In the genomic region with DNA sequence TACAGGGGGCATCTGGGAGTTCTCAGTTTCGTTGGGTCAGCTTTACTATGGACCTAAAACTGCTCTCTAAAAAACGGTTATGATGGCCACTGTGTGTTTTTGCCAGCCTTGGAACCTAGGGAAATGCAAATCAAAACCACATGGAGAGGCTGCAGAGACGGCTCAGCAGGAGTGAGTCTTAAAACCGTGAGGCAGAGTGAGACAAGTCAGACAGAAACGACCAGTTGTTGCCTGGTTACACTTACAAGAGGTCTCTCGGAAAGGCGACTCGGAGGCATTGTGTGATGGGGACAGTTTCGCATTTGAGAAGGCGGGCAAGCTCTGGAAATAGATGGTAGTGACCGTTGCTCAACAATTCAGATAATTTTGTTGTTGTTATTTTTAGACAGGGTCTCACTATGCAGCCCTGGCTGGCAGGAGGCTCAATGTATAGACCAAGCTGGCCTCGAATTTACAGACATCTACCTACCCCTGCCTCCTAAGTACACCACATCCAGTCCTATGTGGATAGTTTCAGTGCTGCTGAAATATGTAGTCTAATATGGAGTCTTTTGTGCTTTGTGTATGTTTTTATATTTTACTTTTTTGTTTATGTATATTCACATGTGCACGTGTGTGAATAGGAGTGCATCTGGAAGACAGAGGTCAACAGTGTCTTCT, we compare ENCODE assay signal across 12 mouse cellular contexts. TPM values are rescaled to one million over a fixed set of nuclear protein-coding genes. Genes with fewer than 3 reads are reported as not detected.
A peak's percentile ranks its signal among the peaks of the same experiment; 100 is the strongest.
DNase-seq lines count a peak whose midpoint lies in the region; ATAC-seq lines count a peak whose summit lies in the region.
"Had no signal": no experiment of that assay in that cellular context is flagged by ENCODE, and none has a peak within 500 bp of the region (broad histone marks: within the 10 kb centered on the region; RNA-seq: fewer than 3 reads in every experiment).

No protein-coding gene starts in this region.

- no peaks in the 10 kb centered on the region for H3K4me1 ChIP-seq in midbrain, embryonic 11.5 days (ENCODE audit: control insufficient read depth, insufficient read depth, low read length)
- H3K4me1 ChIP-seq in midbrain, embryonic 13.5 days (replicated peaks): peaks cover 6% of the 10 kb centered on the region
- peaks cover 15% of the 10 kb centered on the region for H3K4me1 ChIP-seq in embryonic facial prominence, embryonic 12.5 days
- peaks cover 6% of the 10 kb centered on the region; the same call in 1 of the 2 replicates for H3K4me1 ChIP-seq in hindbrain, embryonic 15.5 days (replicated peaks)

- no peak overlapping the region for H3K4me2 ChIP-seq in midbrain, embryonic 11.5 days
- H3K4me2 ChIP-seq in midbrain, embryonic 13.5 days (replicated peaks): no peak overlapping the region
- peak overlapping the region; percentile 26; the same call in 1 of the 2 replicates for H3K4me2 ChIP-seq in embryonic facial prominence, embryonic 12.5 days (replicated peaks)
- H3K4me2 ChIP-seq in hindbrain, embryonic 15.5 days: peak overlapping the region; percentile 27
- H3K4me2 ChIP-seq: kidney, embryonic 15.5 days had no signal

- WGBS in midbrain, embryonic 11.5 days: 26% methylated on average over 13 of the region's 13 CpGs
- 24% methylated on average over 13 of the region's 13 CpGs for WGBS in midbrain, embryonic 13.5 days
- 18% methylated on average over 13 of the region's 13 CpGs for WGBS in embryonic facial prominence, embryonic 12.5 days
- 18% methylated on average over 13 of the region's 13 CpGs for WGBS in hindbrain, embryonic 15.5 days

- no peak overlapping the region for H3K4me3 ChIP-seq in midbrain, embryonic 11.5 days (ENCODE audit: low read depth, low read length)
- no peak overlapping the region for H3K4me3 ChIP-seq in midbrain, embryonic 13.5 days (replicated peaks)
- H3K4me3 ChIP-seq in embryonic facial prominence, embryonic 12.5 days: no peak overlapping the region
- no peak overlapping the region for H3K4me3 ChIP-seq in hindbrain, embryonic 15.5 days
- H3K4me3 ChIP-seq: kidney, embryonic 15.5 days had no signal

- no peak overlapping the region for H3K27ac ChIP-seq in midbrain, embryonic 11.5 days (ENCODE audit: low read depth, low read length)
- H3K27ac ChIP-seq in midbrain, embryonic 13.5 days: no peak overlapping the region
- peak overlapping the region; percentile 69 for H3K27ac ChIP-seq in embryonic facial prominence, embryonic 12.5 days
- no peak overlapping the region for H3K27ac ChIP-seq in hindbrain, embryonic 15.5 days (replicated peaks)
- H3K27ac ChIP-seq: kidney, embryonic 15.5 days; macrophage had no signal

- peak; percentile 52; the same call in 1 of the 2 replicates for ATAC-seq in midbrain, embryonic 11.5 days (ENCODE audit: low FRiP score)
- ATAC-seq in midbrain, embryonic 13.5 days: no peak
- no peak for ATAC-seq in embryonic facial prominence, embryonic 12.5 days (ENCODE audit: insufficient number of reproducible peaks, insufficient read depth, low FRiP score, low TSS enrichment)
- no peak for ATAC-seq in hindbrain, embryonic 15.5 days (ENCODE audit: low FRiP score, low read depth)

- no peaks in the 10 kb centered on the region for H3K27me3 ChIP-seq in midbrain, embryonic 11.5 days (ENCODE audit: control insufficient read depth, insufficient read depth, low read length)
- H3K27me3 ChIP-seq in midbrain, embryonic 13.5 days: no peaks in the 10 kb centered on the region
- H3K27me3 ChIP-seq in embryonic facial prominence, embryonic 12.5 days: no peaks in the 10 kb centered on the region
- no peaks in the 10 kb centered on the region for H3K27me3 ChIP-seq in hindbrain, embryonic 15.5 days
- H3K27me3 ChIP-seq: kidney, embryonic 15.5 days had no signal

- no peak overlapping the region for H3K9ac ChIP-seq in midbrain, embryonic 11.5 days (ENCODE audit: low read length)
- H3K9ac ChIP-seq in midbrain, embryonic 13.5 days (replicated peaks): no peak overlapping the region
- H3K9ac ChIP-seq in embryonic facial prominence, embryonic 12.5 days: no peak overlapping the region
- H3K9ac ChIP-seq in hindbrain, embryonic 15.5 days: no peak overlapping the region
- H3K9ac ChIP-seq: kidney, embryonic 15.5 days had no signal

- no peak for DNase-seq in midbrain, embryonic 11.5 days (ENCODE audit: low spot score, missing footprints)
- no peak for DNase-seq in left cerebral cortex, postnatal 10 days (ENCODE audit: extremely low spot score in 1 of 2, low spot score in 2 of 2)
- DNase-seq in kidney, postnatal 14 days: no peak
- no peak for DNase-seq in cerebellum, adult 9-10 months
- DNase-seq: adrenal gland, postnatal 25 days; cerebellum, postnatal 14 days; gastrocnemius, postnatal 10 days had no signal

- intact Hi-C loops in left cerebral cortex, postnatal 10 days (cut with DNase I): no loop called here

- H3K9me3 ChIP-seq in midbrain, embryonic 11.5 days (ENCODE audit: control insufficient read depth, low read length): no peaks in the 10 kb centered on the region
- no peaks in the 10 kb centered on the region for H3K9me3 ChIP-seq in midbrain, embryonic 13.5 days
- H3K9me3 ChIP-seq in embryonic facial prominence, embryonic 12.5 days: no peaks in the 10 kb centered on the region
- H3K9me3 ChIP-seq in hindbrain, embryonic 15.5 days: no peaks in the 10 kb centered on the region
- H3K9me3 ChIP-seq: kidney, embryonic 15.5 days had no signal

- H3K36me3 ChIP-seq in midbrain, embryonic 11.5 days (ENCODE audit: control insufficient read depth, insufficient read depth, low read length): no peaks in the 10 kb centered on the region
- H3K36me3 ChIP-seq in midbrain, embryonic 13.5 days: no peaks in the 10 kb centered on the region
- H3K36me3 ChIP-seq in embryonic facial prominence, embryonic 12.5 days: no peaks in the 10 kb centered on the region
- no peaks in the 10 kb centered on the region for H3K36me3 ChIP-seq in hindbrain, embryonic 15.5 days
- H3K36me3 ChIP-seq: kidney, embryonic 15.5 days had no signal

RNA-seq across cellular contexts. Expression of a gene that starts 30.4 kb away (rescaled TPM):
- polyA plus RNA-seq in midbrain, embryonic 11.5 days (2014; fragmentation: Nextera tagmentation; extraction: Ambion mirVana): 325 and 356 TPM in 2 replicates
- polyA plus RNA-seq in midbrain, embryonic 13.5 days (2015; fragmentation: Nextera tagmentation; extraction: Ambion mirVana): 442 and 449 TPM in 2 replicates
- 464 and 478 TPM in 2 replicates for polyA plus RNA-seq in embryonic facial prominence, embryonic 12.5 days (2016; fragmentation: Nextera tagmentation; extraction: Ambion mirVana)
- polyA plus RNA-seq in hindbrain, embryonic 15.5 days (2015; fragmentation: Nextera tagmentation; extraction: Ambion mirVana): 709 and 713 TPM in 2 replicates
- total RNA-seq in left cerebral cortex, postnatal 10 days (2021): 100 to 1,000 TPM; 537 to 566 TPM

Comparison
In these comparisons a context has a peak if more than half of its experiments do, and no peak if none do; other contexts are left out.
1. H3K4me2 ChIP-seq: peak in embryonic facial prominence, embryonic 12.5 days (single experiment) and hindbrain, embryonic 15.5 days (single experiment); none in midbrain, embryonic 11.5 days (single experiment) and midbrain, embryonic 13.5 days (single experiment).